Mouse (Mus musculus) activated CD4-positive, CD25-positive, alpha-beta regulatory T cell, adult 4 months (primary cell): ENCODE results near the gene Garnl3. TPM values are rescaled to one million over a fixed set of nuclear protein-coding genes. Genes with fewer than 3 reads are reported as not detected.
"Not testable (repeated sequence)": the region's sequence is repeated elsewhere in the genome, so short reads cannot be mapped to it uniquely, and the experiment has no call there.

ENCODE experiments used
- ATAC-seq: one replicate; pipeline ENCODE4 v1.8.0; 2017
- polyA plus RNA-seq, 2 experiments: library from polyadenylated mRNA; unstranded; fragments of 100-300 nt; shearing (Covaris generic); gene quantifications; one replicate each; pipeline ENCODE4 v1.2.1; 2017

Gene Garnl3
- polyA plus RNA-seq, 2 experiments from 2014 or later = 0.22 TPM; not detected in 1

- ATAC-seq = no peak
These were observed 23.4 kb upstream of the Garnl3 start for GRCm38 (mm10) chr2:33154751-33155372.

- no peak for ATAC-seq
These were observed 15.5 kb upstream of the Garnl3 start for GRCm38 (mm10) chr2:33146994-33147393.

GRCm38 (mm10) chr2:33143292-33143691 is 11.8 kb upstream of the Garnl3 start:
- no peak for ATAC-seq

GRCm38 (mm10) chr2:33138491-33138890 is 7.0 kb upstream of the Garnl3 start:
- ATAC-seq = no peak

- ATAC-seq = no peak
These were observed 6.3 kb upstream of the Garnl3 start for GRCm38 (mm10) chr2:33137731-33138130.

- no peak for ATAC-seq
These were observed 5.8 kb upstream of the Garnl3 start for GRCm38 (mm10) chr2:33137244-33137643.

GRCm38 (mm10) chr2:33136366-33136765 is 4.9 kb upstream of the Garnl3 start:
- no peak for ATAC-seq

- ATAC-seq = no peak
These were observed 3.5 kb upstream of the Garnl3 start for GRCm38 (mm10) chr2:33134766-33135490.

- no peak for ATAC-seq
These were observed 852 bp upstream of the Garnl3 start for GRCm38 (mm10) chr2:33132306-33132705.

- ATAC-seq = peak; percentile 71
These were observed 649 bp downstream of the Garnl3 start for GRCm38 (mm10) chr2:33130526-33131483.

GRCm38 (mm10) chr2:33130141-33130525 is 1.3 kb downstream of the Garnl3 start:
- peak; percentile 30 for ATAC-seq

- ATAC-seq = no peak
These were observed 1.8 kb downstream of the Garnl3 start for GRCm38 (mm10) chr2:33129696-33130095.

GRCm38 (mm10) chr2:33129005-33129404 is 2.4 kb downstream of the Garnl3 start:
- ATAC-seq = no peak

GRCm38 (mm10) chr2:33127271-33127670 is 4.2 kb downstream of the Garnl3 start:
- ATAC-seq = no peak

- no peak for ATAC-seq
These were observed 8.6 kb downstream of the Garnl3 start for GRCm38 (mm10) chr2:33122856-33123255.

- ATAC-seq = no peak
These were observed 30.9 kb downstream of the Garnl3 start for GRCm38 (mm10) chr2:33100536-33100935.

- ATAC-seq = not testable (repeated sequence)
These were observed 34.1 kb downstream of the Garnl3 start for GRCm38 (mm10) chr2:33097326-33097725.

- no peak for ATAC-seq
These were observed 36.2 kb downstream of the Garnl3 start for GRCm38 (mm10) chr2:33095221-33095671.

- no peak for ATAC-seq
These were observed 40.6 kb downstream of the Garnl3 start for GRCm38 (mm10) chr2:33090620-33091520.

- ATAC-seq = not testable (repeated sequence)
These were observed 41.4 kb downstream of the Garnl3 start for GRCm38 (mm10) chr2:33090033-33090400.

GRCm38 (mm10) chr2:33089356-33090032 is 42.0 kb downstream of the Garnl3 start:
- no peak for ATAC-seq
